Mouse (Mus musculus) induced T-regulatory cell, adult 2 months (primary cell): ENCODE results near the gene Gm10772.
"Not testable (repeated sequence)": the region's sequence is repeated elsewhere in the genome, so short reads cannot be mapped to it uniquely, and the experiment has no call there.

ENCODE experiments used
- DNase-seq: peaks from one replicate; pipeline ENCODE4 v3.0.0-alpha.2; 2012; ENCODE audit warnings: low read depth

The Gm10772 gene

GRCm38 (mm10) chr13:66227473-66227872, at the start of gene Gm10772:
Gene Gm10772 (minus strand): TSS chr13:66227573.
- not testable (repeated sequence) for DNase-seq

GRCm38 (mm10) chr13:66263914-66264313, 36.5 kb upstream of the Gm10772 start:
- not testable (repeated sequence) for DNase-seq

GRCm38 (mm10) chr13:66263141-66263540, 35.8 kb upstream of the Gm10772 start:
- DNase-seq: not testable (repeated sequence)

GRCm38 (mm10) chr13:66214349-66214748, 13.0 kb downstream of the Gm10772 start:
- DNase-seq: no peak

GRCm38 (mm10) chr13:66213811-66214210, 13.6 kb downstream of the Gm10772 start:
- not testable (repeated sequence) for DNase-seq

GRCm38 (mm10) chr13:66179172-66179571, 48.2 kb downstream of the Gm10772 start:
- DNase-seq: not testable (repeated sequence)
